Mouse (Mus musculus): ENCODE data around the gene Dvl2. TPM values are rescaled to one million over a fixed set of nuclear protein-coding genes. Genes with fewer than 3 reads are reported as not detected.

Gene Dvl2
- polyA plus RNA-seq, 1 experiment = 60.1 TPM

- Histone ChIP-seq H3K27me3 (ENCODE audit: control insufficient read depth, insufficient read depth, low read length, poor library complexity, severe bottlenecking) (no peaks in the 10 kb centered on the region), H3K36me3 (ENCODE audit: control insufficient read depth, insufficient read depth, low read length, poor library complexity, severe bottlenecking) (no peaks in the 10 kb centered on the region), H3K9me3 (replicated peaks; ENCODE audit: control insufficient read depth, insufficient read depth, low read length, poor library complexity, severe bottlenecking) (no peaks in the 10 kb centered on the region), H3K9ac (ENCODE audit: low read depth, poor library complexity, severe bottlenecking) (no peak overlapping the region), H3K27ac (ENCODE audit: insufficient read depth, low read length) (no peak overlapping the region), H3K4me3 (ENCODE audit: low read depth, low read length) (no peak overlapping the region), H3K4me1 (ENCODE audit: control insufficient read depth, insufficient read depth, low read length) (no peaks in the 10 kb centered on the region)
- TF ChIP-seq EP300 (IDR thresholded peaks at IDR 0.05; ENCODE audit: insufficient read depth, low read depth, low read length) (no peak), CTCF (IDR thresholded peaks at IDR 0.05; ENCODE audit: low read depth, low read length) (peak; percentile 73)
Observed at GRCm38 (mm10) chr11:69960616-69961015, 39.8 kb upstream of the Dvl2 start.

- Histone ChIP-seq H3K27ac (ENCODE audit: insufficient read depth, low read length) (no peak overlapping the region), H3K4me3 (ENCODE audit: low read depth, low read length) (no peak overlapping the region), H3K9ac (ENCODE audit: low read depth, poor library complexity, severe bottlenecking) (no peak overlapping the region), H3K9me3 (replicated peaks; ENCODE audit: control insufficient read depth, insufficient read depth, low read length, poor library complexity, severe bottlenecking) (no peaks in the 10 kb centered on the region), H3K36me3 (ENCODE audit: control insufficient read depth, insufficient read depth, low read length, poor library complexity, severe bottlenecking) (no peaks in the 10 kb centered on the region), H3K27me3 (ENCODE audit: control insufficient read depth, insufficient read depth, low read length, poor library complexity, severe bottlenecking) (no peaks in the 10 kb centered on the region), H3K4me1 (ENCODE audit: control insufficient read depth, insufficient read depth, low read length) (no peaks in the 10 kb centered on the region)
- no peak for TF ChIP-seq EP300 (IDR thresholded peaks at IDR 0.05; ENCODE audit: insufficient read depth, low read depth, low read length)
- TF ChIP-seq CTCF (IDR thresholded peaks at IDR 0.05; ENCODE audit: low read depth, low read length) = no peak
- no peak for TF ChIP-seq POLR2A (IDR thresholded peaks at IDR 0.05; ENCODE audit: insufficient read depth, low read length)
Observed at GRCm38 (mm10) chr11:69961841-69962240, 38.6 kb upstream of the Dvl2 start.

DNA sequence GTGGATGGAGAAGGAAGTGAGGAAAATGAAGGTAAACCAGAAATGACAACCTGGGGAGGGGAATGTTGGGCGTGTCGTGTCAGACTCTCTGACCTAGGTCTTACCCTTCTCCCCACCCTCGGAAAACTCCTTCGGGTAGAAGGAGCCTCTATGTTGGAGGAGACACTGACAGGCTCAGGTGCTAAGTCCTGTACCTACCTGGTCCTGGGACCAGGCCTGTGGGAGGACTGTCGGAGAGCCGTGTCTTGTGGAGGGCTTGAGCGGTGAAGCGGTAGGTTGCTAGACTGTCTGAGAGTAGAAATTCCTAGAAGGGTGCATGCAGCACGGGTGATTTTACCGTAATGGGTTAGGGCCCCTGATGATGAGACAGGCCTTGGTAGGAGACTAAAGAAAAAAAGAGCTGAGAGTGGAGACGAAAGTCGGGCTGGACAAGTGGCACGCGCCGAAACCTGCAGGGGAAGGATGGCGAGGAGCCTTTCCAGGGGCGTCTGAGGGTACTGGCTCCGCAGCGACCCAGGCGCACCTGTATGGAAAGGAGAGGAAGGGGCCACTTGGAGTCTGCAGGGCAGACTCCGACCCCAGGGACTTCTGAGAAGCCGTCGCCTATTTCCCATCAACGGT is 35.6 kb upstream of the Dvl2 start, which contains the start of gene Cldn7:
TSS of gene Cldn7 (plus strand) at position 130 of the 621 bp plus-strand sequence.
- Histone ChIP-seq H3K27me3 (ENCODE audit: control insufficient read depth, insufficient read depth, low read length, poor library complexity, severe bottlenecking) (no peaks in the 10 kb centered on the region), H3K9ac (ENCODE audit: low read depth, poor library complexity, severe bottlenecking) (peak within 1 kb of the TSS; percentile 49), H3K27ac (ENCODE audit: insufficient read depth, low read length) (peak within 1 kb of the TSS; percentile 23; the same call in 1 of the 2 replicates), H3K9me3 (replicated peaks; ENCODE audit: control insufficient read depth, insufficient read depth, low read length, poor library complexity, severe bottlenecking) (no peaks in the 10 kb centered on the region), H3K4me1 (ENCODE audit: control insufficient read depth, insufficient read depth, low read length) (no peaks in the 10 kb centered on the region), H3K36me3 (ENCODE audit: control insufficient read depth, insufficient read depth, low read length, poor library complexity, severe bottlenecking) (peaks cover 17% of the 10 kb centered on the region), H3K4me3 (ENCODE audit: low read depth, low read length) (peak within 1 kb of the TSS; percentile 68)
- TF ChIP-seq EP300 (IDR thresholded peaks at IDR 0.05; ENCODE audit: insufficient read depth, low read depth, low read length) = no peak
- no peak for TF ChIP-seq CTCF (IDR thresholded peaks at IDR 0.05; ENCODE audit: low read depth, low read length)
- no peak for TF ChIP-seq POLR2A (IDR thresholded peaks at IDR 0.05; ENCODE audit: insufficient read depth, low read length)

DNA sequence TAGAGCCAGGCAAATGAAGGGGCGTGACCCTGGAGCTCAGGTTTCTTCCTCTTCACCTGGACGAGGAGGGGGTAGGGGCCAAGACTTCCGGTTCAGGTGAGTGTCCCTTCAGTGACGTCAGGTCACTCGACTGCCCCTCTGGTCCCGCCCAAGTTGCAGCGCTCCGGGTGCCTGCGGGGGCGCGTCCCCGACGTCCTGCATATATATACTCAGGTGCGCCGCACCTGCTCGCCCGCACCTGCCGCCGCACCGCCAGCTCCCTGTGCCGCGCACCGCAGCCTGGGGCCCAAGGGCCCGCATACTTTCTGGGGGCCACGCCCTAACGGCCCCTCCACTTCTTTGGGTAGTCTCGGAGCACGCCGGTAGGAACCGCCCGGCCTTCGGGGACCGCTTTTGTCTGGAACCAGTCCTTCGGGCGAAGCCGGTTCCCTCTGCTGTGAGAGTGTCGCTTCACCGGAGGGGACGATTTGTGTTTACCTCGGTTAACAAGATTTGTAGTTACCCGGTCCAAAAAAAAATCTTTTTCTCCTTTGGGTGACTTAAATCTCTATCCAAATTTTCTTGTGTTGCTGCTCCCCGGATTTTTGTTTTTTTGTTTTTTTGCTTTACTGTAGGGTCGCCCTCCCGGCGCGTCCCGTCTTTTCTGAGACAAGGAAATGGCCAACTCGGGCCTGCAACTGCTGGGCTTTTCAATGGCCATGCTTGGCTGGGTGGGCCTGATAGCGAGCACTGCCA is 35.0 kb upstream of the Dvl2 start:
- H3K36me3 ChIP-seq (ENCODE audit: control insufficient read depth, insufficient read depth, low read length, poor library complexity, severe bottlenecking) = peaks cover 24% of the 10 kb centered on the region
- no peaks in the 10 kb centered on the region for H3K4me1 ChIP-seq (ENCODE audit: control insufficient read depth, insufficient read depth, low read length)
- no peaks in the 10 kb centered on the region for H3K9me3 ChIP-seq (replicated peaks; ENCODE audit: control insufficient read depth, insufficient read depth, low read length, poor library complexity, severe bottlenecking)
- H3K4me3 ChIP-seq (ENCODE audit: low read depth, low read length) = peak overlapping the region; percentile 68
- no peak for TF ChIP-seq POLR2A (IDR thresholded peaks at IDR 0.05; ENCODE audit: insufficient read depth, low read length)
- TF ChIP-seq EP300 (IDR thresholded peaks at IDR 0.05; ENCODE audit: insufficient read depth, low read depth, low read length) = peak; percentile 79
- no peak overlapping the region for H3K27ac ChIP-seq (ENCODE audit: insufficient read depth, low read length)
- no peaks in the 10 kb centered on the region for H3K27me3 ChIP-seq (ENCODE audit: control insufficient read depth, insufficient read depth, low read length, poor library complexity, severe bottlenecking)
- H3K9ac ChIP-seq (ENCODE audit: low read depth, poor library complexity, severe bottlenecking) = peak overlapping the region; percentile 49

DNA sequence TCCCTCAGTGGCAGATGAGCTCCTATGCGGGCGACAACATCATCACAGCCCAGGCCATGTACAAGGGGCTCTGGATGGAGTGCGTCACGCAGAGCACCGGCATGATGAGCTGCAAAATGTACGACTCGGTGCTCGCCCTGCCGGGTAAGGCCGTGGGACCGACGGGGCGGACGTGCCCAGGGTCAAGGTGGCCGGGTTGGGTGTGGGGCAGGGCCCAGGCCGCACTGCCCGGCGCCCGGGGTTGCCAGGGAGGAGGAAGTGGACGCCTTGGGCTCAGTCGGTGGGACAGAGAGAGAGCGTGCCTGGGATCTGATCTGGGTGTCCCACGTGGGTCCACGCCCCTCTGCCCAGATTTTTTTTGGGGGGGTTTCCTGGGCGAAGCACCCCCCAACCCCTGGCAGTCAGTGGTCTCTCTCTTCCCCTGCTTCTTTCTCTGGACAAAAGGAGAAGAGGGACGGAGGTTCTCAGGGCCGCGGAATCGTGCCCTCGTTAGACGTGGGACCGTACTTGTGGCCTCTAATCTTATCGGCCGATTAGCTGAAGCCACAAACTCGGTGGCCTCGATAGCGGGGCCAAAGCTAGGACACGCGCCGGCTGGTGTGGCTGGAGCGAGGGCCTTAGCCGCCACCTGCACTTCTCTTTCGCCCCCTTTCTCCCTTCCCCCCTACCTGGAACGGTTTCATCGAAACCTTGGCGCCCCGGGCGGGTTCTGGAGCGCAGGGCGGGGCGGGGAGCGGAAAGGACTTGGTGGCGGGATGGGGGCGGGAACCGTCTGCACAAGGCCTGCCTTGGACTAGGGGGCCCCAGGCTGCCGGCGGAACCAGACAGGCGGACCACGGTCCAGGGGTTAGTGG is 34.2 kb upstream of the Dvl2 start:
- H3K27ac ChIP-seq (ENCODE audit: insufficient read depth, low read length) = no peak overlapping the region

More for the DNA sequence above, 34.2 kb upstream of the Dvl2 start:
- no peaks in the 10 kb centered on the region for H3K4me1 ChIP-seq (ENCODE audit: control insufficient read depth, insufficient read depth, low read length)
- peak overlapping the region; percentile 68 for H3K4me3 ChIP-seq (ENCODE audit: low read depth, low read length)
- H3K27me3 ChIP-seq (ENCODE audit: control insufficient read depth, insufficient read depth, low read length, poor library complexity, severe bottlenecking) = no peaks in the 10 kb centered on the region
- peaks cover 25% of the 10 kb centered on the region for H3K36me3 ChIP-seq (ENCODE audit: control insufficient read depth, insufficient read depth, low read length, poor library complexity, severe bottlenecking)
- H3K9me3 ChIP-seq (replicated peaks; ENCODE audit: control insufficient read depth, insufficient read depth, low read length, poor library complexity, severe bottlenecking) = no peaks in the 10 kb centered on the region
- peak overlapping the region; percentile 49 for H3K9ac ChIP-seq (ENCODE audit: low read depth, poor library complexity, severe bottlenecking)
- TF ChIP-seq CTCF (IDR thresholded peaks at IDR 0.05; ENCODE audit: low read depth, low read length) (no peak), POLR2A (IDR thresholded peaks at IDR 0.05; ENCODE audit: insufficient read depth, low read length) (no peak), EP300 (IDR thresholded peaks at IDR 0.05; ENCODE audit: insufficient read depth, low read depth, low read length) (no peak)
